Mouse (Mus musculus): ENCODE data around the gene Cbln3. TPM values are rescaled to one million over a fixed set of nuclear protein-coding genes. Genes with fewer than 3 reads are reported as not detected.

Gene Cbln3
- polyA plus RNA-seq, 1 experiment from 2014 or later, result 0.12 TPM

DNA sequence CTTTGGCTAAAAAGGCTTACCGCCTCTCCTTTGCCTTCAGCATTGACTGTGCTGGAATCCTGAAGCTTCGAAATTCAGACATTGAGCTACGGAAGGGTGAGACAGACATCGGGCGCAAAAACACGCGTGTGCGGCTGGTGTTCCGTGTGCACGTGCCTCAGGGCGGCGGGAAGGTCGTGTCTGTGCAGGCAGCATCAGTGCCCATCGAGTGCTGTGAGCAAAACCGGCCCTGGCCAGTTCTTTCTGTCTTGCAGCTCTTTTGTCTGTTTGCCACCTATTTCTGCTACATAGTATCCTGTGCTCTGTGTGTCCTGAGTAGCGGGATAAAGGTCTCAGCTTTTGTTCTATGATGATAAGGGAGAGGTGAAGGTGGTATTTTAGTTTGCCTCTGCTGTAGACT is 54.3 kb downstream of the Cbln3 start:
- DNase-seq (ENCODE audit: low read depth, low spot score) (no peak), ATAC-seq (no peak)
- no peak for TF ChIP-seq CTCF (IDR thresholded peaks at IDR 0.05)
- CTCF ChIA-PET, result interaction anchor here (1.2 kb wide), 1 partner anchor 49 kb away, joined by 4 read pairs; no protein-coding TSS in a partner anchor
- POLR2A ChIA-PET, result no interaction called here
- in situ Hi-C loops (cut with MboI; ENCODE audit: low pct_unique_long_range_greater_than_20kb), result no loop called here
- no peaks in the 10 kb centered on the region for H3K27me3 ChIP-seq

Other genes with a start within 250 kb of the Cbln3 start
- gene Ipo4, start 248.4 kb downstream of the Cbln3 start, polyA plus RNA-seq (2021), result 116 TPM
- gene Gm49378, start 246.5 kb downstream of the Cbln3 start, polyA plus RNA-seq (2021), result 1.5 TPM
- 109 TPM for gene Tm9sf1, start 240.6 kb downstream of the Cbln3 start, polyA plus RNA-seq (2021)
- gene Tssk4, start 234.2 kb downstream of the Cbln3 start, polyA plus RNA-seq (2021), result 0.42 TPM
- 29.7 TPM for gene Mdp1, start 223.9 kb downstream of the Cbln3 start, polyA plus RNA-seq (2021)
- 35.9 TPM for gene Gmpr2, start 212.5 kb downstream of the Cbln3 start, polyA plus RNA-seq (2021)
- gene Nedd8, start 212.3 kb downstream of the Cbln3 start, polyA plus RNA-seq (2021), result 325 TPM
- gene Tinf2, start 202.6 kb downstream of the Cbln3 start, polyA plus RNA-seq (2021), result 19.5 TPM
- 0.12 TPM for gene Tgm1, start 170.5 kb downstream of the Cbln3 start, polyA plus RNA-seq (2021)
- 32.8 TPM for gene Rabggta, start 162.1 kb downstream of the Cbln3 start, polyA plus RNA-seq (2021)
- 87.3 TPM for gene Dhrs1, start 138.7 kb downstream of the Cbln3 start, polyA plus RNA-seq (2021)
- gene Nop9, start 138.7 kb downstream of the Cbln3 start, polyA plus RNA-seq (2021), result 25.5 TPM
- gene Cideb, start 125.9 kb downstream of the Cbln3 start, polyA plus RNA-seq (2021), result 1.9 TPM
- gene Ltb4r2, start 123.0 kb downstream of the Cbln3 start, polyA plus RNA-seq (2021), result not detected
- gene Ltb4r1, start 118.4 kb downstream of the Cbln3 start, polyA plus RNA-seq (2021), result not detected
- not detected for gene Adcy4, start 100.3 kb downstream of the Cbln3 start, polyA plus RNA-seq (2021)
- 0.12 TPM for gene Ripk3, start 95.5 kb downstream of the Cbln3 start, polyA plus RNA-seq (2021)
- gene Nfatc4, start 61.2 kb downstream of the Cbln3 start, polyA plus RNA-seq (2021), result 3.9 TPM
- not detected for gene Nynrin, start 30.4 kb downstream of the Cbln3 start, polyA plus RNA-seq (2021)
- 16.2 TPM for gene Khnyn, start 555 bp upstream of the Cbln3 start, polyA plus RNA-seq (2021)
- gene Sdr39u1, start 15.9 kb upstream of the Cbln3 start, polyA plus RNA-seq (2021), result 42.4 TPM
- gene Cma1, start 60.3 kb upstream of the Cbln3 start, polyA plus RNA-seq (2021), result not detected
- gene Cma2, start 66.6 kb upstream of the Cbln3 start, polyA plus RNA-seq (2021), result not detected
- gene Mcpt1, start 133.6 kb upstream of the Cbln3 start, polyA plus RNA-seq (2021), result not detected
- gene Mcpt9, start 146.1 kb upstream of the Cbln3 start, polyA plus RNA-seq (2021), result not detected
- gene Mcpt2, start 157.6 kb upstream of the Cbln3 start, polyA plus RNA-seq (2021), result not detected
- gene Mcpt4, start 177.9 kb upstream of the Cbln3 start, polyA plus RNA-seq (2021), result not detected
- 0.50 TPM for gene Mcpt8, start 200.9 kb upstream of the Cbln3 start, polyA plus RNA-seq (2021)
- not detected for gene Ctsg, start 218.2 kb upstream of the Cbln3 start, polyA plus RNA-seq (2021)
- 59.1 TPM for gene Gzme, start 236.2 kb upstream of the Cbln3 start, polyA plus RNA-seq (2021)
- gene Gzmd, start 248.2 kb upstream of the Cbln3 start, polyA plus RNA-seq (2021), result 4.2 TPM